Mouse (Mus musculus): ENCODE measurements around the gene Ctcf.

Ctcf gene

DNA sequence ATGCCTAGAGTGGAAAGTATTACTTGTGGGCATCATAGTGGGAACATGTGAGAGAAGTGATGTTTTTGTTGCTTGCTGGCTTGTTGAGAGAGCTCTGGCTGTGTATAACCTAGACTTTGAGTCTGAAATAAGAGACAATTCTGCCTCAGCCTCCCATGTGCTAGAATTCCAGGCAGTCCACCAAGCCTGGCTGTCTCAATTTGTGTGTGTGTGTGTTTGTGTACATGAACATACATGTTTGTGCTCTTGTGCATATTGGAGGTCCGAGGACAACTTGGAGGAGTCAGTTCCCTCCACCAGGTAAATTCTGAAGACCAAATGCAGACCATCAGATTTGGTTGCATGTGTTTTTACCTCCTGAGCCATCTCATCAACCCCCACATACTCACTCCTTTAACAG is 8.8 kb downstream of the Ctcf start:
- in situ Hi-C loops (cut with MboI; ENCODE audit: low sequenced_read_pairs), result no loop called here

- in situ Hi-C loops (cut with MboI; ENCODE audit: low sequenced_read_pairs), result no loop called here
These were observed 12.6 kb downstream of the Ctcf start for GRCm38 (mm10) chr8:105648929-105649328.

DNA sequence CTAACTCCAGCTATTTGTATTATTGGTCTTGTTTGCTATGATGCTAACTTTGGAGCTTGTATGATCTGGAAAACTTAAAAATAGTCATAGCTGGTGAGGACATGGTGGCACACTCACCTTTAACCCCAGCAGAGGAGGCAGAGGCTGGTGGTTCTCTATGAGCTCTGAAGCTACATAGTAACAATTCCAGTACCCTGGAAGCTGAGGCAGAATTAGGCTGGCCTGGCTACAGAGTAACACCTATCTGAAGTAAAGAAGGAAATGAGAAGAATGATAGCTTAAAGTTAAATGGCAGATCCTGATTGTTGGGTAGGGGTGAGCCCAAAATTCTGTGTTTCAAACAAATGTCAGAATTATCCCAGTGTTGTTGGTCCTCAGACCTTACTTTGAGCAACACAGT is 21.3 kb downstream of the Ctcf start:
- in situ Hi-C loops (cut with MboI; ENCODE audit: low sequenced_read_pairs), result no loop called here

- in situ Hi-C loops (cut with MboI; ENCODE audit: low sequenced_read_pairs), result no loop called here
These were observed 24.8 kb downstream of the Ctcf start for GRCm38 (mm10) chr8:105661167-105661566.

- in situ Hi-C loops (cut with MboI; ENCODE audit: low sequenced_read_pairs), result no loop called here
These were observed 41.5 kb downstream of the Ctcf start for GRCm38 (mm10) chr8:105677891-105678290.

DNA sequence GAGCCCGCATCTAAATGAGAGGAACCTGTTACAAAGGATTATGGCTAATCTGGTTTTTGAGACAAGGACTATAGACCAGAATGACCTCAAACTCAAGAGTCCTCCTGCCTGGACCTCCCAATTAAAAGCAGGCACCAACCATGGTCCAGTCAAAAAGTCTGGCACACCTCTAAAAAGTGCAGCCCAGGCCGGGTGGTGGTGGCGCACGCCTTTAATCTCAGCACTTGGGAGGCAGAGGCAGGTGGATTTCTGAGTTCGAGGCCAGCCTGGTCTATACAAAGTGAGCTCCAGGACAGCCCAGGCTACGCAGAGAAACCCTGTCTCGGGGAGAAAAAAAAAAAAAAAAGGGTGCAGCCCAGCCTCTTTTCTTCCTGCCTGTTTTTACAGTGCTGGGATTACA is 49.0 kb downstream of the Ctcf start:
- in situ Hi-C loops (cut with MboI; ENCODE audit: low sequenced_read_pairs), result no loop called here

GRCm38 (mm10) chr8:105685796-105686308 is 49.5 kb downstream of the Ctcf start, which contains the start of gene Carmil2:
Gene Carmil2, plus strand, starts transcription at chr8:105686274.
- in situ Hi-C loops (cut with MboI; ENCODE audit: low sequenced_read_pairs), result no loop called here

- in situ Hi-C loops (cut with MboI; ENCODE audit: low sequenced_read_pairs), result no loop called here
These were observed 50.2 kb downstream of the Ctcf start for GRCm38 (mm10) chr8:105686551-105686950.

- in situ Hi-C loops (cut with MboI; ENCODE audit: low sequenced_read_pairs), result no loop called here
These were observed 51.1 kb downstream of the Ctcf start for GRCm38 (mm10) chr8:105687512-105687911.

DNA sequence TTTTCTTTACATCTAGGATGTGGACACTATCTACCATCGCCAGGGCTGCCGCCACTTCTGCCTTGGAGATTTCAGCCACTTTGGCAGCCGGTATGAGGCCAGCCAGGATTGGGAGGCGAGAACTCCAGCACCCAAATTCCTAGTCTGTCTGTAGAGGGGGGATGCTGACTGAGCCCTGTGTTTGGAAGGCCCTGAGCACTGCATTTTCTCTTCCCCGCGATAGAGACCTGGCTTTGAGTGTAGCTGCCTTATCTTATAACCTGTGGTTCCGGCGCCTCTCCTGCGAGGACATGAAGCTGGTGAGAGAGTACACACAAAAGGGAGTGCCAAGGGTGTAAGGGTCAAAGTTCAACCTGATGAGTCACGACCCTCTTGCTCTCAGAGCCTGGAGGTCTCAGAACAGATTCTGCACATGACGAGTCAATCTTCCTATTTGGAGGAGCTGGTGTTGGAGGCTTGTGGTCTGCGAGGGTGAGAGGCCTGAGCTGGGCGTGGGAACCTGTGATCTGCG is 51.9 kb downstream of the Ctcf start:
- in situ Hi-C loops (cut with MboI; ENCODE audit: low sequenced_read_pairs), result no loop called here

- in situ Hi-C loops (cut with MboI; ENCODE audit: low sequenced_read_pairs), result no loop called here
These were observed 53.1 kb downstream of the Ctcf start for GRCm38 (mm10) chr8:105689256-105689982.

DNA sequence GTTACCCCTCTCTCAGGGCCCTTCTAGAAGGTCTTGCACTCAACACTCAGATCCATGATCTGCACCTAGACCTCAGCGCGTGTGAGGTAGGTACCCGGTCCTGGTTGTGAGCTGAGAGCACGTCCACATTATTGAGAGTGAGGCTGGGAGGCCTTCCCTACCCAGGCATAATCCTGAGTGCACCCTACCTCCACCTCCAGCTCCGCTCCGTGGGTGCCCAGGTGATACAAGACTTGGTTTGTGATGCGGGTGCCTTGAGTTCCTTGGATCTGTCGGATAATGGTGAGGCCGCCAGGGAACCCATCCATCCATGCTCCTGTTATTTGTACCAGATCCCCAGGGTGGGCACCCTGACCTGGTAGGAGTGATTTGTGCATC is 53.6 kb downstream of the Ctcf start:
- in situ Hi-C loops (cut with MboI; ENCODE audit: low sequenced_read_pairs), result no loop called here

DNA sequence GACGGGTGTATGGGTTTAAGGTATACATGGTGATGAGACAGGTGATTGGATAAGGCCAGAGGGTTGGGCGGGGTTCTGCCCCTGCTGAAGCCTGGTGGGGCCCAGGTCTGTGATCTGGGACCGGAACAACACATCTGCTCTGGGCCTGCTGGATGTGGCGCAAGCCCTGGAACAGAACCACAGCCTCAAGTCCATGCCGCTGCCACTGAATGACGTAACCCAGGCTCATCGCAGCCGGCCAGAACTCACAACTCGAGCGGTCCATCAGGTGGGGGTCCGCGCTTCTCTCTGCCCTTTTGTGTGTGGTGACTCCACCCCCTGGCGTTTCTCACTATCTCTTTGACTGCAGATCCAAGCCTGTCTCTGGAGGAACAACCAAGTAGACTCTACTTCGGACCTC is 54.6 kb downstream of the Ctcf start:
- in situ Hi-C loops (cut with MboI; ENCODE audit: low sequenced_read_pairs), result no loop called here

DNA sequence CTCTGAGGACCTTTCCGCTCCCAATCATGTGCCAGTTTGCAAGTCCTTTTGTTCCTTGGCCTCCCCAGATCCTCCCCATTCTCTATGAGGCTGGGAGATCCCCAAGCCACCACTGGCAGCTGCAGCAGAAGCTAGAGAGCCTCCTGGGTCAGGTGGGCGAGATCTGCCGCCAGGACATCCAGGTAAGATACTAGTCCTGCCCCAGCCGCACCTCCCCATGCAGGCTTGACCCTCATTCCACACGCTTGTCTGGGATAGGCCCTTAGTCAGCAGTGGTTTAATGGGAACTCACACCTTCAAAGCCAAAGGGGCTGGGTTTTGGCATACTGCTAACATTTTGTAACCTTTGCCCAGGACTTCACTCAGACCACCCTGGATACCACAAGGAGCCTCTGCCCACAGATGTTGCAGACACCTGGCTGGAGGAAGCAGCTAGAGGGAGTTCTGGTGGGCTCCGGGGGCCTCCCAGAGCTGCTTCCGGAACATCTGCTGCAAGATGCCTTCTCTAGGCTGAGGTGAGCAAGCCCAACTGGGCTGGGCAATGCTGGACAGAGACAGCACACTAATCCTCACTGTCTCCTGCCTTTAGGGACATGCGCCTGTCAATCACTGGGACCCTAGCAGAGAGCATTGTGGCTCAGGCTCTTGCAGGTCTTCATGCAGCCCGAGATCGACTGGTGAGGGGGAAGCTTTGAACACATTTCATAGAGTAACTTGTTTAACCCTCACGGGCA is 56.2 kb downstream of the Ctcf start:
- in situ Hi-C loops (cut with MboI; ENCODE audit: low sequenced_read_pairs), result no loop called here

GRCm38 (mm10) chr8:105693648-105694047 is 57.3 kb downstream of the Ctcf start:
- in situ Hi-C loops (cut with MboI; ENCODE audit: low sequenced_read_pairs), result no loop called here

DNA sequence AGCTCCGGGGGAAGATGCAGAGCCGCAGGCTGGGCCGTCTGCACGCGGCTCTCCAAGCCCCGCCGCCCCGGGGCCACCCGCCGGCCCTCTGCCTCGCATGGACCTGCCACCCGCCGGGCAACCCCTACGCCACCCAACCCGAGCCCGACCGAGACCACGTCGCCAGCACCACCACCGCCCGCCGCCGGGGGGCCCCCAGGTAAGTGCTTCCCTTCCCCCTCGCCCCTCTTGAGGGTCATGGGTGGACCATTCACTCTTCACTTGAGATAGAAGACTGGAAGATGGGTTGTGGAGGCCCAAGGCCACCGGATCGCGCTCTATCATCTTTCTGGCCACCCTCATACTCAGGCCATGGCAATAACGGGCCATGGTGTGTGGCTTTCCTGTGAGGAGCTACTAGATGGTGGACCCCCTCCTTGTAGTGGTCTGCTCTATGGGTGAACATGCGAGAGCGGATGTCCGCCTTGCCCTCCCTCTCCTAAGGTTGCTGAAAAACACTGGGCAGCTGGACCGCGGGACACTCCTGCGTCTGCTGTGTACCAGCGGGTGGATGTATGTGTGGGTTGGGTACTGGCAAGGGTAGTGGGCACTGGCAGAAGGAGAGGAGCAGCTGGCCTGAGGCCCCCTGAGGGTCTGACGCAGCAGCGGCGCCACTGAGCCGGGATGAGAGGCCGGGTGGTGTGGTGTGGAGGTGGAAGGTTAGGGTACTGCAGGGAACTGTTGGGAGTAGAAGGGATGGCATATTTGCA is 57.9 kb downstream of the Ctcf start:
- in situ Hi-C loops (cut with MboI; ENCODE audit: low sequenced_read_pairs), result no loop called here

GRCm38 (mm10) chr8:105695080-105695780 is 58.9 kb downstream of the Ctcf start:
- in situ Hi-C loops (cut with MboI; ENCODE audit: low sequenced_read_pairs), result no loop called here

DNA sequence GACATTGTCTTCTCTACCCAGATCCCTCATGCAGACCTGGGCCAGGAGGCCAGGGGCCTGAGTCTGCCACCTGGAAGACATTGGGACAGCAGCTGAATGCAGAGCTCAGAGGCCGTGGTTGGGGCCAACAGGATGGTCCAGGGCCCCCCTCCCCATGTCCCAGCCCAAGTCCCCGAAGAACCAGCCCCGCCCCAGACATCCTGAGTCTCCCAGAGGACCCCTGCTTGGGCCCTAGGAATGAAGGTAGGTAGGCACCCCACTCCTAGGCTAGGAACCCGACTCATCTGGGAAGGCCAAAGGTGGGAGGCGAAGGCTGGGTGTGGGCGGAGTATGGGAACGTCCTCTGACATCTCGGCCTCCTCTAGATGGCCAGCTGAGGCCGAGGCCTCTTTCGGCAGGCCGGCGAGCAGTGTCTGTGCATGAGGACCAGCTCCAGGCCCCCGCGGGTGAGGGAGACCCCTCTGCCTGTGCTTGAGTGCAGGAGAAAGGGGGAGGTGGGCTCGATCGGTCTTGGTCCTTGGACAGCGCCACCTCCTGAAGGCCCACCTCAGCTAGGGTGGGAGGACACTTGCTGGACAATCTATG is 60.9 kb downstream of the Ctcf start:
- in situ Hi-C loops (cut with MboI; ENCODE audit: low sequenced_read_pairs), result no loop called here

DNA sequence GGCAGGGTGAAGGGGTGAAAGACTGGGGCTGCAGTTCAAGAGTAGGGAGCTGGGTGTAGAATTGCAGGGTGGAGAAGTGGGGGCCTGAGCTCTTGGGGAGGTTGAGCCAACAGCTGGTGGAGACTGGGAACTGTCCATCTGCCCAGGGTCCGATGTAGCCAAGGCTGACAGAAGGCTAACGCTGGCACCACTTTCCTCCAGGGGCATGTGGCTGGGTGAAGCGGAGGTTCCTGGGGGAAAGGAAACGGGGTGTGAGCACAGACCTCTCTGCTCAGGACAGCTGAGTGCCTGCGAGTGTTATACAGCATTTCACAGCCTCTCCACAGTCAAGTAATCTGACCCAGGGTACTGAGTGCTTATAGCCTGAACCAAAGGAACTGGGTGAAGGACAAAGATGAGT is 62.4 kb downstream of the Ctcf start:
- in situ Hi-C loops (cut with MboI; ENCODE audit: low sequenced_read_pairs), result no loop called here

- in situ Hi-C loops (cut with MboI; ENCODE audit: low sequenced_read_pairs), result no loop called here
These were observed 63.3 kb downstream of the Ctcf start for GRCm38 (mm10) chr8:105699488-105700215.

All from CH12F3 (cell line).